Mouse (Mus musculus) fat pad, adult 2 months (tissue): ENCODE data around the gene Smyd2.

ENCODE experiments used
- DNase-seq: peaks from one replicate; pipeline ENCODE4 v3.0.0-alpha.2; 2011; ENCODE audit warnings: low read depth, low spot score; ENCODE audit errors: extremely low read depth

Smyd2 gene

DNA sequence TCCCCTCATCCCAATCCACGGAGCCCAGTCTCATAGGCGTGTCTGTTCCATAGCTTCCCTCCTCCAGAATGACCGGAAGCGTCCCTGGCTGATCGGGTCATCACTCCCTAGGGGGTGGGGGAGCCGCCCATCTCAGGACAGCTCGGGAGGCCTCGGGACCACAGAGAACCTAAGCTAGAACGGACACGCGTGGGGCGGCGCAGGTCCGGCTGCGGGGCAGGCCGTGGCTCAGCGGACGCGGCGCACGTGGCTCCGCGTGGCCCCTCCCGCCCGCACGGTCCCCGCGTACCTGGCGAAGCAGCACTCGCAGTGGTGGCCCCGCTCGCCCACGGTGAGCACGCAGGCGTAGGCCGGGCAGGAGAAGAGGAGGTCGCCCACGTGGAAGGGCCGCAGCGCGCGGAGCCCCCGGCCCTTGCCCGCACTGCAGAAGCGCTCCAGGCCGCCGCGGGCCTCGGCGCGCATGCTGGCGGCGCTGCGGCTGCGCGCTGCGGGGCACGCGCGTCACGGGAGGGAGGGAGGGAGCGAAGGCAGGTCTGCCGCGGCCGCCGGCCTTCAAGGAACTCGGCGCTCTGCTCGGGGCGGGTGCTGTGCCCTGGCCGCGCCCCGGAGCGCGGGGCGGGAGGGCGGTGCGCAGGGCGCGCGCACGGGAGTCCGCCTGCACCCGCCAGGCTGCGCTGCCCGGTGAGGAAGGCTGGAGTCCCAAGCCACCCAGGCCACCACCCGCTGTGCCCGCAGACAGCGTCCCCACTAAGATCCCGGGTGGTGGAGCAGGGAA lies at the start of gene Smyd2:
Gene Smyd2 (minus strand): TSS at position 546 of the 775 bp plus-strand sequence.
- DNase-seq: no peak

- no peak for DNase-seq
Observed at GRCm38 (mm10) chr1:189970381-189970780, 48.2 kb upstream of the Smyd2 start.

- no peak for DNase-seq
Observed at GRCm38 (mm10) chr1:189968027-189968426, 45.9 kb upstream of the Smyd2 start.

GRCm38 (mm10) chr1:189960481-189960880 lies 38.3 kb upstream of the Smyd2 start:
- DNase-seq: no peak

GRCm38 (mm10) chr1:189959802-189960201 lies 37.6 kb upstream of the Smyd2 start:
- no peak for DNase-seq

DNA sequence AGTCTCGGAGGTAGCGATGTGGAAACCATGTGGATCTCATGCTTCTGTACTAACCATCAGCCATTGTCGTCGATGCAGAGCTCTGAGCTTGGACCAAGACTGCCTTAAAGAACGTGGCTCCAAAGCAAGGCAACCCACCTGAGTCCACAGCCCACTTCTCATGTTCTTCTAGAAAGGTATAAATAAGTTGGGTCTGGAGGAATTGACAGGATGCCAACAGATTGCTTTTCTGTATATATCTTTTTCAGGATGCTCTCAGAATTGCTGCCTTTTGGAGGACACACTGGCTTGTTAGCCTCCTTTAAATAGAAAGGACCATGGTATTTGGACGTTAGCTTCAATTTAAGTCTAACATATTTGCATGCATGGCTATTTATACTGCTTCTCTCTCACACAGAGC lies 29.7 kb upstream of the Smyd2 start:
- DNase-seq: no peak

DNA sequence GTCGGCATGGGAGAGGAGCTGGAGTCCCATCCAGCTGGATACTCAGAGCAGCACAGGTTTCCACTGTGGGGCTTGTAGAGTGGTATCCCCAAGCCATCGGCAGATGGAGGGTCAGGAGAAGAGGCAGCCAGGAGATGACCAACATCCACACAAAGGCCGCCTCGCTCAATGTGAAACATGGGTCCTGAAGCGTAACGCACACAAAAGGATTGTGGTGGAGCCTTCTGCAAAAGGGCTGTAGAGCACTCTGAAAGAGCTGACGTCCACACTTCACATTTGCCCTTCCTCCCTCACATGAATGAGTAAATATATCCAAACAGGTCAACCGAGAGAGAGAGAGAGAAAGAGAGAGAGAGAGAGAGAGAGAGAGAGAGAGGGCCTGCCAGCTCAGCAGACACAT lies 25.2 kb upstream of the Smyd2 start:
- no peak for DNase-seq

DNA sequence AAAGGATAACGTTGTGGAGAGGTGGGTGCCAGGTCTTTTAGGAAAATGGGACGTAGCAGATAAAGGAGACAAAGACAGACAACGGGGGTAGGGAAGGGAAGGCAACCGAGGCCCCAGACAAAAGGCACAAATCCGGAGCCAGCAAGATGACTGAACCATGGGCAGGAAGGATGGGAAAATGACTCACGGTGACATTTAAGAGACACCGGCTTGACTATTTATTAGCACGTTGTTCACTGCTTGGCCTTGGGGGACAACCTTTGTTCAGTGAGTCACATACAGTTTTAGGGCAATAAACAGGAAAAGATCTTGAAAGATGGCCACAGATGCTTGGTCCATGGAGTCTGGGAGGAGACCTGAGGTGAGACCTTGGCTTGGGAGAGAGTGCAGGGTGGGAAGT lies 24.0 kb upstream of the Smyd2 start:
- DNase-seq: no peak

DNA sequence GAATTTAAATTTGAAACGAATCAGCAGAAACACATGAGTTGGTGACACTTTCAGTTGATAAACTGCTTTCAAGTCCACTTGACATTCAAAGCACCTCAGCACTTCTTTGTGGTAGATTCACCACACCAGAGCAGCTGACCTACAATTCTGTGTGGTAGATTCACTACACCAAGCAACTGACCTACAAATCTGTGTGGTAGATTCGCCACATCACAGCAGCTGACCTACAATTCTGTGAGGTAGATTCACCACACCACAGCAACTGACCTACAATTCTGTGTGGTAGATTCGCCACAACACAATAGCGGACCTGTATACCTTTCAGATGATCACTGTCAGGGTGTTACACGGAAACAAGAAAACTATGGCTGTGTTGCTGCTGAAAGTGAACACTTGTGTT lies 19.6 kb upstream of the Smyd2 start:
- DNase-seq: no peak

- DNase-seq: no peak
Observed at GRCm38 (mm10) chr1:189936436-189937105, 14.4 kb upstream of the Smyd2 start.

DNA sequence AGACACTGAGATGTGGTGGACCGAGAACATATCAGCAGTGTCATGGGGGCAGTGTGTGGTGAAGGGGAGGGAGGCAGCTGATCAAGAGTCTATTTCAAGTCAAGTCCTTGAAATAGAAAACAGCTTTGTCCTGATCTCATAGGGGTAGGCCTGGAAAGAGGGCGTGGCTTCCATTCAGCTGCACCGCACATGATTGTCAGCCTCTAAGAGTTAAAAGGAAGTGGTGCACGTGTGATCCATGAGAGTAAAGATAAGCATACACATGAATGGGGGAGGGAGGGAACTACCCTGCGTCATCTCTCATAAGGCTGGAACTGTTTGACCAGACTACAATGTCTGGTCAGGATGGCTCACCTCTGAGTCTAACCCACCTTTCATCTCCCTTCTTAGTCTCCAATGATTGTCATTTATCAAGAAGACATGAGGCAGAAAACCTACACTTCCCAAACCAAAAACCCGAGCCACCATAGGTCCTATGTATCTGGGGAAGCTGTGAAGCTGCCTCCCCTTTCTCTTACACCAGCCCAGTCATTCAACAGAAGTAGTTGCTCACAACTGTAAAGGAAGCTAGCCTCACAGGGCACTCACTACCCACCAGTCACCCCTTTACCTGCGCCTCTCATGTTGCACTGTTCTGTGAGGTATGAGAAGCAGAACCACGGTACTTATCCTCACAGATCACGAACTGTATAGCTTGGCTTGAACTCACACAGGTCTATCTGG lies 11.5 kb upstream of the Smyd2 start:
- DNase-seq: no peak

DNA sequence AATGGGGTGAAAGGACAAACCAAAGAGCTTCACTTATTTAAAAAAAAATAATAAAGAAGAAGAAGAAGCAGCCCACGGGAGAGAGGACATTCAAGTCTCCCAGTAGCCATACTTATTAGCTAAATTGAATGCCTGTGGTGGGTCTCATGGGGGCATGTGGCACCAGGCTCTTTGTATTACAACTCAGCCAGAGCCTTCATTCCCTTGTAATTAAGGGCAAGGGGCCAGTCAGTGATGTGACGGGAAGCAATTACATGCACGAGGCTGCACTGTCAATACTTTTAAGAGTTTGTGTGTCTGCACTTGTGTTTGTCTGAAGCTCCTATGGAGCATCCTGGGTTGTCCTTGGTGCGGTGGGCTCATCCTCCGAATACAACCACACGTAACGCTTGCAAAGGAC lies 10.8 kb upstream of the Smyd2 start:
- no peak for DNase-seq

- no peak for DNase-seq
Observed at GRCm38 (mm10) chr1:189932190-189932589, 10.0 kb upstream of the Smyd2 start.

DNA sequence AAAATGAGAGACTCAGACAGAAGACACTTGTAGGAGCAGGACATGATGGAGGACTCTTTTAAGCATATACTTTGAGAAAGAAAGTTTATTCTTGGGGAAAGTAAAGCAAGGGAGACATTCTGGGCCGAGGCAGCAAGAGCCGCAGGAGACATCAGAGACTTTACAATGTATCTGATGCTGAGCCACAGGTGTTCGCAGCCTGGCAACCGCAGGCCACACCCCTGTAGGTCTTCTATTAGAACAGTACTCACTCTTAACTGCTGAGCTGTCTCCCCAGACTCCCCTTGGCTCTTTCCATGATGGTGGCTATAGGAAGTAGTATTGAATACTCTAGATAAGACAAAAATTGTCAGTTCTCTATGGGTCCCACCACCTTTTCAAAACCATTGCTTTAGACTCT lies 7.7 kb upstream of the Smyd2 start:
- DNase-seq: no peak

DNA sequence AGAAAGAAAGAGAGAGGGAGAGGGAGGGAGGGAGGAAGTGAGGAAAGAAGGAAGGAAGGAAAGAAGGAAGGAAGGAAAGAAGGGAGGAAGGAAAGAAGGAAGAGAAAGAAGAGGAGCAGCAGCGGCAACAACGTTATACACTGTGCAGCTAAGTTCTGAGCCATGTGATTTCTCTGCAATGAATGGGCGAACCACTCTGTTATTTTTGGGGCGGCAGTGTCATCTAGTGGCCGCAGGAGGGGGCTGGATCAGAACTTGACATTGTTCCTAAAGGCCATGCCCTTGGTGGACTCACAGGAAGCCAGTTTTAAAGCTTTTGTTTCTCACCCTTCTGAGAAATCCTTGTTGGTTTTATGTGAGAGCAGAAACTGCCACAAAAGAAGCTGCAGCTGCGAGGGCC lies 5.5 kb upstream of the Smyd2 start:
- no peak for DNase-seq

GRCm38 (mm10) chr1:189926279-189926678 lies 4.1 kb upstream of the Smyd2 start:
- DNase-seq: no peak

DNA sequence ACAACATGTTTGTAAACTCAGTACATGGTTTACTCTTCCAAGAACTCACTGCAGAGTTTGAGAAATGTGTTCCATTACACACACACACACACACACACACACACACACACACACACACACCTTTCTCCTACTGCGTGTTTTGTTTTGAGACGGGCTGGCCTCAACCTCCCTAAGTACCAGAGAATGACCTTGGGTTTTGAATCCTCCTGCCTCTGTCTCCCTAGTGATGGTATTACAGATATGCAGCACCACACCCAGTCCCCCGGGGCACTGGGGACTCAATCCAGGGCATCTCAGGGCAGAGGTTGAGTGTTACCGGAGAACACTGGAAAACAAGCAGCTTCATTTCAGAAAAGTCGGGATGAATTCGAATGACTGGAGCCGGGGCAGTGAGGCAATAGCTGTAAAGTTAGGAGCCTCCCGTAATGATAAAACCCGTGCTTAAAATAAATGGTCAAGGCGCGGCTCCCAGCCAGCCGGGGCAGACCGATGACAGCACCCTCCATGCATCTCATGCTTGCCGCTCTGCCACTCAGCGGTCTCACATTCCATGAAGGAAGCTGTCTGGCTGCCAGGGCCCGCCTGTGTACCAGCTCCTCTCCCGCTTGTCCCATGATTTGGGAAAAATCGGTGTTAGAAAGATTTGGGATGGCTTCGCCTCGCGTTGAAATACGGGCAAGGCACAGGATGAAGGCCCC lies 1.9 kb upstream of the Smyd2 start:
- DNase-seq: no peak

- no peak for DNase-seq
Observed at GRCm38 (mm10) chr1:189923157-189923556, 994 bp upstream of the Smyd2 start.

DNA sequence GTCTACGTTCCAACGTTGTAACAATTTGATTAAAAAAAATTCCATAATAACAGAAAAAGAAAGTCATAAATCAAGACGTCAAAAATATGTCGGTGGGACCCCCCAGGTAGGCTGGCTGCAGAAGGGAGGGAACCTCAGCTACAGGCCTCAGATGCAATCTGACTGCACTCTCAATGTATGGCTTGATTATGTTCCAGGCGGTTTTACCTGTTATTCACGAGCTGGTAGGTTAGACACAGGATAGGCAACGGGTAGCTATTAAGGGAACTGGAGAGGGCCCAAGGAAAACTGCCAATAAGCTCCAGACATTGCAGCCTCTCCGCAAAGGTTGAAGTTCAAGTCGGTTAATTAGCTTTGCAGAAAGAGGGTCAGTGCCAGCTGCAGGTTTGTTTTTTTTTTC lies 558 bp upstream of the Smyd2 start:
- DNase-seq: peak; percentile 70

DNA sequence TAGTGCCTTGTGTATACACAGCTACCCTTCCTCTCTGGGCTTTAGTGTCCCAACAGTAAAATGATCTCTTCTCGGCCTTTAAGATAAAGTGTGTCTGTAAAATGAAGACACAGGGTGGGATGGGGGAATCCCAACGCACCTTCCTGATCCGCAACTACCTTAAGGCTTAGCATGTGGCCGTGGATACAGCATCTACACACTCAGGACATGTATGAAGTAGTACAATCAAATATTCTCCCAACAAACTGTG lies 670 bp downstream of the Smyd2 start:
- no peak for DNase-seq

GRCm38 (mm10) chr1:189920701-189921567 lies 1.2 kb downstream of the Smyd2 start:
- DNase-seq: no peak
